Mouse (Mus musculus) left cerebral cortex, postnatal 36 days (tissue): ENCODE results near the gene Olfr1013. TPM values are rescaled to one million over a fixed set of nuclear protein-coding genes. Genes with fewer than 3 reads are reported as not detected.

Source experiments
- DNase-seq, 2 experiments: peaks; one replicate each; pipeline ENCODE4 v3.0.0; 2021 to 2022; ENCODE audit warnings: low spot score in 2 of 2, mixed read lengths in 1 of 2
- intact Hi-C: fragments of 180-260 bp; cut with DNase I; formaldehyde crosslinking; loops from one replicate; pipeline ENCODE4 v1.15.1; 2025
- total RNA-seq, 2 experiments: library from RNA; stranded (reverse); gene quantifications; 2 replicates each; pipeline ENCODE4 v1.2.3; 2021

The Olfr1013 gene
- not detected for total RNA-seq

GRCm38 (mm10) chr2:85766798-85767197 is at the start of gene Olfr1013:
Olfr1013 (plus strand) TSS chr2:85767098.
- no peak for DNase-seq
- intact Hi-C loops = no loop called here

DNA sequence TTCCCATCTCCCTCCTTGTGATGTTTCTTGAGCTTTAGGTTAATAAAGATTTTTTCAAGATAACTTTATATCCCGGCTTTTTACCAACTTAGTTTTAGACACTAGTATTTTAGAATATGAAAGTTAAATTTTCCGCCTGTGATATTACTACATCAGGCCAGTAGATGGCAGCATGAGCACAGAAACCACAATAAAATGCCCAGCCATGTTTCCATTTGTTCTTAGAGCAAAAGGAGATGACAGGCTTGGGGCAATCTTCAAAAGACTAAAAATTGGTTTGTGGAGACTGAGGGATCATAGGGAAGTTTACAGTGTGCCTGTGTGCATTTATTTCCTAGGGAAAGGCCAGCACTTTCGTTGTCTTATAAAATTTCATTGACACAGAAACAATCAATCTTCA is 41.1 kb upstream of the Olfr1013 start:
- DNase-seq = peak in 1 of 2 experiments; percentile 9
- intact Hi-C loops = loop anchor here (2.0 kb wide), 1 partner anchor 739 kb away; no protein-coding TSS in a partner anchor

GRCm38 (mm10) chr2:85753822-85754221 is 13.1 kb upstream of the Olfr1013 start:
- intact Hi-C loops = no loop called here
- DNase-seq = no peak

- no peak for DNase-seq
- intact Hi-C loops = no loop called here
These were observed 4.2 kb upstream of the Olfr1013 start, which contains the start of gene Olfr1012 for GRCm38 (mm10) chr2:85762666-85763065. Olfr1012 (minus strand) TSS chr2:85762766.

- intact Hi-C loops = no loop called here
These were observed 5.5 kb downstream of the Olfr1013 start, which contains the start of gene Olfr1014 for GRCm38 (mm10) chr2:85772413-85772812. Olfr1014 (plus strand) TSS chr2:85772713.

GRCm38 (mm10) chr2:85781717-85782116 is 14.8 kb downstream of the Olfr1013 start, which contains the start of gene Olfr1015:
Olfr1015 (plus strand) TSS chr2:85782017.
- intact Hi-C loops = no loop called here
- no peak for DNase-seq

More at GRCm38 (mm10) chr2:85772413-85772812, 5.5 kb downstream of the Olfr1013 start, which contains the start of gene Olfr1014:
- no peak for DNase-seq

DNA sequence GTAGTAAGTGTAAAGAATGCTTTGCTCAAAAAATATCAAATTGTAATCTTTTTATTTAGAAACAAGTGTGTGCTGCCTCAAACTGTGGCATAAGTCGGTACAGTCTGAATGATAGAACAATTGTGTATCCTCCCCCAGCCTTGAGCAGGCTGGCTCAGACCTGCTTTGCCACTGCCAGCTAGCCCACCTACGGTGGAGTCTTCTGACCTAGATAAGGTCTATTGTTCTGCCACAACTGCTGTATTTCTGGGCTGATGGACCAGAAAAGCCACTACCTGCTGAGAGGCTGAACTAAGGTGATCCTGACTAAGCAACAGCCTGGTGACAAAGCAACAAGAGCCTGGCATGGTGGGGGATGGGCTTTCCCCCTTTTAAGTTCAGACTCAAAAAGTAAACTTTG is 25.4 kb downstream of the Olfr1013 start:
- no peak for DNase-seq
- intact Hi-C loops = no loop called here

DNA sequence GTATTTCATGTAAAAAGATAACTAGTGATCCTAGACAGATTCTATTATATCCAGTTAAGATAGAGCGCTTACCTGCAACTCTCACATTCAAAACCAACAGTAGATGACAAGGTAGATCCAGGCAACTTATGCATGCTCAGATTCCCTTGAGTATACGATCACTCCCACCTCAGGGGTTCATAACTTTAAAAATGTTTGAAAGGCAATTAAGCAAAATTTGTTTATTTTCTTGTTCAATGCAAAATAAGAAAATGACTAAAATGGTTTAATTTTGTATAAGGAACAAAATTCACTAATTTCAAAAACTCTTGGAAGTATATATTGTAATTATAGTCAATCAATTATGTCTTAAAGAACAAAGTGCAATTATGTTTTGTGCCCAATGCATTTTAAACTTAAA is 35.5 kb downstream of the Olfr1013 start, which contains the start of gene Olfr1016:
TSS of gene Olfr1016 (minus strand) at position 101 of the 400 bp plus-strand sequence.
- intact Hi-C loops = no loop called here
- DNase-seq = no peak

GRCm38 (mm10) chr2:85804501-85804900 is 37.6 kb downstream of the Olfr1013 start:
- intact Hi-C loops = no loop called here

GRCm38 (mm10) chr2:85818179-85818578 is 51.3 kb downstream of the Olfr1013 start, which contains the start of gene Olfr1018:
Olfr1018 (plus strand) TSS chr2:85818479.
- DNase-seq = no peak
- intact Hi-C loops = no loop called here

More at GRCm38 (mm10) chr2:85804501-85804900, 37.6 kb downstream of the Olfr1013 start:
- DNase-seq = no peak

Other genes starting within 250 kb of the Olfr1013 start
- not detected for gene 4833423E24Rik, start 248.1 kb upstream of the Olfr1013 start, total RNA-seq
- not detected for gene Olfr996, start 187.9 kb upstream of the Olfr1013 start, total RNA-seq
- not detected for gene Olfr998, start 178.2 kb upstream of the Olfr1013 start, total RNA-seq
- not detected for gene Olfr1000, start 155.2 kb upstream of the Olfr1013 start, total RNA-seq
- gene Olfr1002, start 116.4 kb upstream of the Olfr1013 start, total RNA-seq = not detected
- gene Olfr154, start 102.6 kb upstream of the Olfr1013 start, total RNA-seq = not detected
- not detected for gene Olfr1006, start 88.3 kb upstream of the Olfr1013 start, total RNA-seq
- gene Olfr1008, start 77.7 kb upstream of the Olfr1013 start, total RNA-seq = not detected
- not detected for gene Olfr1009, start 51.7 kb upstream of the Olfr1013 start, total RNA-seq
- not detected for gene Olfr1012, start 4.3 kb upstream of the Olfr1013 start, total RNA-seq
- gene Olfr1014, start 5.6 kb downstream of the Olfr1013 start, total RNA-seq = not detected
- gene Olfr1015, start 14.9 kb downstream of the Olfr1013 start, total RNA-seq = not detected
- gene Olfr1016, start 35.4 kb downstream of the Olfr1013 start, total RNA-seq = not detected
- gene Olfr1018, start 51.4 kb downstream of the Olfr1013 start, total RNA-seq = not detected
- gene Olfr1019, start 78.4 kb downstream of the Olfr1013 start, total RNA-seq = not detected
- gene Olfr1020, start 79.9 kb downstream of the Olfr1013 start, total RNA-seq = not detected
- not detected for gene Olfr1022, start 101.5 kb downstream of the Olfr1013 start, total RNA-seq
- not detected for gene Olfr1023, start 118.5 kb downstream of the Olfr1013 start, total RNA-seq
- not detected for gene Olfr1024, start 138.0 kb downstream of the Olfr1013 start, total RNA-seq
- not detected for gene Olfr1025-ps1, start 148.1 kb downstream of the Olfr1013 start, total RNA-seq
- not detected for gene Olfr1026, start 154.5 kb downstream of the Olfr1013 start, total RNA-seq
- gene Olfr1028, start 183.3 kb downstream of the Olfr1013 start, total RNA-seq = not detected
- gene Olfr1029, start 206.8 kb downstream of the Olfr1013 start, total RNA-seq = not detected
- gene Olfr1030, start 212.2 kb downstream of the Olfr1013 start, total RNA-seq = not detected
- not detected for gene Olfr1031, start 223.2 kb downstream of the Olfr1013 start, total RNA-seq
- gene Olfr1032, start 238.4 kb downstream of the Olfr1013 start, total RNA-seq = not detected